Mouse (Mus musculus): ENCODE data around the gene Fndc5. TPM values are rescaled to one million over a fixed set of nuclear protein-coding genes. Genes with fewer than 3 reads are reported as not detected.

Fndc5 gene
- polyA plus RNA-seq, 1 experiment from 2014 or later: 1.3 TPM

GRCm38 (mm10) chr4:129188803-129189541, 52.2 kb downstream of the Fndc5 start:
- ATAC-seq: peak; percentile 76
- peak overlapping the region; percentile 77 for H3K4me3 ChIP-seq (ENCODE audit: low read depth, low read length)
- peaks cover 8% of the 10 kb centered on the region; the same call in 1 of the 2 replicates for H3K36me3 ChIP-seq (ENCODE audit: control insufficient read depth, insufficient read depth, low read length)
- peak overlapping the region; percentile 82 for H3K4me2 ChIP-seq (ENCODE audit: low read length)
- peaks cover 12% of the 10 kb centered on the region for H3K4me1 ChIP-seq (ENCODE audit: control insufficient read depth, insufficient read depth, low read length)
- H3K9me3 ChIP-seq (replicated peaks; ENCODE audit: control insufficient read depth, low read length): no peaks in the 10 kb centered on the region
- peak overlapping the region; percentile 89 for H3K27ac ChIP-seq (ENCODE audit: low read depth, low read length)
- peak overlapping the region; percentile 79 for H3K9ac ChIP-seq (ENCODE audit: low read length)
- WGBS: 1% methylated on average over 54 of the region's 74 CpGs
- H3K27me3 ChIP-seq (replicated peaks; ENCODE audit: control insufficient read depth, insufficient read depth, low read length): no peaks in the 10 kb centered on the region
- DNase-seq (ENCODE audit: low spot score): peak; percentile 66

- peak; percentile 88 for ATAC-seq
- H3K36me3 ChIP-seq (ENCODE audit: control insufficient read depth, insufficient read depth, low read length): peaks cover 15% of the 10 kb centered on the region
- H3K4me1 ChIP-seq (ENCODE audit: control insufficient read depth, insufficient read depth, low read length): peaks cover 12% of the 10 kb centered on the region
- peak within 1 kb of the TSS; percentile 88 for H3K9ac ChIP-seq (ENCODE audit: low read length)
- H3K27ac ChIP-seq (ENCODE audit: low read depth, low read length): peak within 1 kb of the TSS; percentile 89
- no peaks in the 10 kb centered on the region for H3K27me3 ChIP-seq (replicated peaks; ENCODE audit: control insufficient read depth, insufficient read depth, low read length)
- H3K4me3 ChIP-seq (ENCODE audit: low read depth, low read length): peak within 1 kb of the TSS; percentile 77
- no peaks in the 10 kb centered on the region for H3K9me3 ChIP-seq (replicated peaks; ENCODE audit: control insufficient read depth, low read length)
- under 1% methylated on average over 56 of the region's 58 CpGs for whole genome bisulfite sequencing
- DNase-seq (ENCODE audit: low spot score): peak; percentile 99
- peak within 1 kb of the TSS; percentile 82 for H3K4me2 ChIP-seq (ENCODE audit: low read length)
These were observed 53.0 kb downstream of the Fndc5 start, which contains the start of the genes S100pbp and Yars for GRCm38 (mm10) chr4:129189542-129190519. S100pbp (minus strand) TSS chr4:129189727. Yars (plus strand) TSS chr4:129189760.

- Histone ChIP-seq H3K4me2 (ENCODE audit: low read length) (peak overlapping the region; percentile 82), H3K27me3 (replicated peaks; ENCODE audit: control insufficient read depth, insufficient read depth, low read length) (no peaks in the 10 kb centered on the region), H3K9ac (ENCODE audit: low read length) (peak overlapping the region; percentile 88), H3K4me1 (ENCODE audit: control insufficient read depth, insufficient read depth, low read length) (peaks cover 12% of the 10 kb centered on the region), H3K27ac (ENCODE audit: low read depth, low read length) (peak overlapping the region; percentile 82; the same call in 1 of the 2 replicates), H3K9me3 (replicated peaks; ENCODE audit: control insufficient read depth, low read length) (no peaks in the 10 kb centered on the region), H3K4me3 (ENCODE audit: low read depth, low read length) (peak overlapping the region; percentile 77), H3K36me3 (ENCODE audit: control insufficient read depth, insufficient read depth, low read length) (peaks cover 15% of the 10 kb centered on the region)
- peak; percentile 16 for DNase-seq (ENCODE audit: low spot score)
- no peak for ATAC-seq
- WGBS: under 1% methylated on average over 12 of the region's 12 CpGs
These were observed 53.7 kb downstream of the Fndc5 start for GRCm38 (mm10) chr4:129190538-129190937.

GRCm38 (mm10) chr4:129191691-129192090, 54.9 kb downstream of the Fndc5 start:
- H3K9me3 ChIP-seq (replicated peaks; ENCODE audit: control insufficient read depth, low read length): no peaks in the 10 kb centered on the region
- peaks cover 12% of the 10 kb centered on the region for H3K4me1 ChIP-seq (ENCODE audit: control insufficient read depth, insufficient read depth, low read length)
- no peak for ATAC-seq
- H3K4me3 ChIP-seq (ENCODE audit: low read depth, low read length): no peak overlapping the region
- H3K27me3 ChIP-seq (replicated peaks; ENCODE audit: control insufficient read depth, insufficient read depth, low read length): no peaks in the 10 kb centered on the region
- H3K4me2 ChIP-seq (ENCODE audit: low read length): no peak overlapping the region
- no peak overlapping the region for H3K9ac ChIP-seq (ENCODE audit: low read length)
- no peak for DNase-seq (ENCODE audit: low spot score)
- H3K36me3 ChIP-seq (ENCODE audit: control insufficient read depth, insufficient read depth, low read length): peaks cover 23% of the 10 kb centered on the region
- 82% methylated on average over 5 of the region's 5 CpGs for WGBS
- no peak overlapping the region for H3K27ac ChIP-seq (ENCODE audit: low read depth, low read length)

Other genes with a start within 250 kb of the Fndc5 start
- gene Azin2, start 174.6 kb upstream of the Fndc5 start, polyA plus RNA-seq (2014; fragmentation: Nextera tagmentation; extraction: Ambion mirVana): 10.6 and 11.7 TPM in 2 replicates
- 89.2 and 93.6 TPM in 2 replicates for gene Ak2, start 145.0 kb upstream of the Fndc5 start, polyA plus RNA-seq (2014; fragmentation: Nextera tagmentation; extraction: Ambion mirVana)
- 20.1 and 20.5 TPM in 2 replicates for gene Rnf19b, start 78.7 kb upstream of the Fndc5 start, polyA plus RNA-seq (2014; fragmentation: Nextera tagmentation; extraction: Ambion mirVana)
- not detected in 2 replicates for gene Tmem54, start 31.5 kb upstream of the Fndc5 start, polyA plus RNA-seq (2014; fragmentation: Nextera tagmentation; extraction: Ambion mirVana)
- gene Hpca, start 15.0 kb upstream of the Fndc5 start, polyA plus RNA-seq (2014; fragmentation: Nextera tagmentation; extraction: Ambion mirVana): 16.8 and 23.1 TPM in 2 replicates
- 9.7 and 11.8 TPM in 2 replicates for gene S100pbp, start 52.7 kb downstream of the Fndc5 start, polyA plus RNA-seq (2014; fragmentation: Nextera tagmentation; extraction: Ambion mirVana)
- gene Yars, start 52.8 kb downstream of the Fndc5 start, polyA plus RNA-seq (2014; fragmentation: Nextera tagmentation; extraction: Ambion mirVana): 110 and 126 TPM in 2 replicates
- gene C77080, start 124.4 kb downstream of the Fndc5 start, polyA plus RNA-seq (2014; fragmentation: Nextera tagmentation; extraction: Ambion mirVana): 3.6 and 4.2 TPM in 2 replicates
- 0.14 and 0.24 TPM in 2 replicates for gene Sync, start 150.6 kb downstream of the Fndc5 start, polyA plus RNA-seq (2014; fragmentation: Nextera tagmentation; extraction: Ambion mirVana)
- gene Rbbp4, start 198.4 kb downstream of the Fndc5 start, polyA plus RNA-seq (2014; fragmentation: Nextera tagmentation; extraction: Ambion mirVana): 428 and 447 TPM in 2 replicates
- 27.7 and 37.1 TPM in 2 replicates for gene Zbtb8os, start 198.7 kb downstream of the Fndc5 start, polyA plus RNA-seq (2014; fragmentation: Nextera tagmentation; extraction: Ambion mirVana)
- gene Zbtb8a, start 241.1 kb downstream of the Fndc5 start, polyA plus RNA-seq (2014; fragmentation: Nextera tagmentation; extraction: Ambion mirVana): 5.8 and 6.6 TPM in 2 replicates